Mouse (Mus musculus): ENCODE results near the gene Gm48551.

DNA sequence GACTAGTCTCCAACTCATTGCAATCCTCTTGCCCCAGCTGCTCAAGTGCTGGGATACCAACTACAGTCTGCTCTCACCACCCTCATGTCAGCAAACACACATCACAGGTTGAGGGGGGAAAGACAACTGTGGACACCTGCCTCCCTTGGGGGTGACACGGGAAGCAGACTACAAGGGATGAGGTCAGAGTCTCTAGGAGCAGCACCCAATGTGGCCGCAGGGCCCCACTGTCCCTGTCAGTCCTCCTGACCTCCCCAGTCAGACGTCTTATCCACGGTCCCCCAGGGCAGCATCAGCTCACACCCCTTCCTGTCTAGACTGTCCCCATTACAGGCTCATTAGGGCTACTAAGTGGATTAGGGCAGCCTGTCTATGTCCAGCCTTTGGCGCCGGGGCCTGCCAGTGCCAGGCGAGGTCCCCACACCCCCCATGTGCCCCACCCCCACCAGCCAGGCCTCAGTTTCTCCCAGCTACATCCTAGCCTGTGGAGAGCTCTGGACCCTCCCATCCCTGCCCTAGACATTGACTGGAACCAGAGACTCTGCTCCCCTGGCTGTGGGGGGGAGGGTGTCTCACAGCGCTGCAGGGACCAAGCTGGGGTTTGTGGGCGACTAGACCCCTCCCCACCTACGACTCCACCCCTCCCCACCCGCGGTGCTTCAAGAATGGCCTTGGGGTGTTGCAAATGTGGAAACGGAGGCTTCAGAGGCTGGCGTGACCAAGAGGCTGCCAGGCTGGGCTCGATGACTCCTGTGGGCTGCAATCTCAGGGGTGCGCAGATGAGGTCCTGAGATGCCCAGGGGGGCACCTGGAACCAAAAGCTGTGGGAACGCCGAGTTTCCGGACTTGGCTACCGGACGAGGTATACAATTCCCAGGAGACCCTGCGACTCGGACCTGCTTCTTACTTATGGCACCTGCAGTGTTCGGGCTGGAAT is 22.5 kb downstream of the Gm48551 start:
- TF ChIP-seq ZC3H11A (IDR thresholded peaks at IDR 0.05; ENCODE audit: borderline replicate concordance, low read depth, low read length) (no peak), HCFC1 (IDR thresholded peaks at IDR 0.05; ENCODE audit: borderline replicate concordance, insufficient read depth, low read length) (no peak), CHD2 (IDR thresholded peaks at IDR 0.05; ENCODE audit: low read depth, low read length) (no peak), MAFK (IDR thresholded peaks at IDR 0.05; ENCODE audit: insufficient read depth, low read depth, low read length) (no peak)
